Mouse (Mus musculus) limb, embryonic 13.5 days (tissue): ENCODE data around the gene Myh10. TPM values are rescaled to one million over a fixed set of nuclear protein-coding genes. Genes with fewer than 3 reads are reported as not detected.
A peak's percentile ranks its signal among the peaks of the same experiment; 100 is the strongest.

Experiments used
- ATAC-seq: fragments of 200-750 bp; cut with Nextera tagmentation; 2 replicates; pipeline ENCODE4 v1.8.0; 2017; ENCODE audit warnings: low read depth, moderate number of reproducible peaks, moderate TSS enrichment; ENCODE audit not compliant: low FRiP score
- H3K27ac ChIP-seq: fragments of 300-500 bp; sonication (generic); 2 replicates; pipeline ENCODE4 v1.5.1; 2015; ENCODE audit warnings: inconsistent platforms, mild to moderate bottlenecking, moderate library complexity
- H3K27me3 ChIP-seq: fragments of 300-500 bp; sonication (generic); 2 replicates; pipeline ENCODE4 v1.6.1; 2015; ENCODE audit warnings: mild to moderate bottlenecking, inconsistent platforms
- H3K36me3 ChIP-seq: fragments of 300-500 bp; sonication (generic); 2 replicates; pipeline ENCODE4 v1.6.1; 2015; ENCODE audit warnings: inconsistent platforms, mild to moderate bottlenecking, moderate library complexity
- H3K4me1 ChIP-seq: fragments of 300-500 bp; sonication (generic); 2 replicates; pipeline ENCODE4 v1.6.1; 2015; ENCODE audit warnings: inconsistent platforms
- H3K4me2 ChIP-seq: fragments of 300-500 bp; sonication (generic); replicated peaks from 2 replicates; pipeline ENCODE4 v1.6.1; 2015; ENCODE audit warnings: inconsistent platforms, mild to moderate bottlenecking, moderate library complexity
- H3K4me3 ChIP-seq: fragments of 300-500 bp; sonication (generic); 2 replicates; pipeline ENCODE4 v1.5.1; 2015; ENCODE audit warnings: moderate library complexity, mild to moderate bottlenecking, inconsistent platforms
- H3K9ac ChIP-seq: fragments of 300-500 bp; sonication (generic); 2 replicates; pipeline ENCODE4 v1.6.1; 2015; ENCODE audit warnings: mild to moderate bottlenecking, inconsistent platforms
- H3K9me3 ChIP-seq: fragments of 300-500 bp; sonication (generic); 2 replicates; pipeline ENCODE4 v1.6.1; 2016; ENCODE audit warnings: inconsistent platforms
- WGBS: fragments of 180-500 bp; shearing (Covaris S2); methylation state at CpG from one replicate; pipeline ENCODE4 v1.1.7; 2015; 5-methylcytosine and 5-hydroxymethylcytosine counted together
- polyA plus RNA-seq: library from polyadenylated mRNA; unstranded; fragments of >200 nt; fragmentation: Nextera tagmentation; extraction: Ambion mirVana; gene quantifications from 2 replicates; pipeline ENCODE4 v1.2.1, GENCODE M21; 2015

Myh10 gene
- polyA plus RNA-seq, 1 experiment from 2014 or later, result 159 TPM

- H3K4me3 ChIP-seq, result no peak overlapping the region
- H3K9me3 ChIP-seq, result no peaks in the 10 kb centered on the region
- no peak overlapping the region for H3K4me2 ChIP-seq
- no peak overlapping the region for H3K27ac ChIP-seq
- no peaks in the 10 kb centered on the region for H3K27me3 ChIP-seq
- peaks cover 25% of the 10 kb centered on the region for H3K4me1 ChIP-seq
- H3K9ac ChIP-seq, result no peak overlapping the region
- H3K36me3 ChIP-seq, result no peaks in the 10 kb centered on the region
- ATAC-seq, result no peak
- 43% methylated on average over 3 of the region's 3 CpGs for WGBS
Measured at GRCm38 (mm10) chr11:68674071-68674470, 17.3 kb upstream of the Myh10 start.

GRCm38 (mm10) chr11:68674643-68675042 lies 16.7 kb upstream of the Myh10 start:
- Histone ChIP-seq H3K27me3 (no peaks in the 10 kb centered on the region), H3K9ac (no peak overlapping the region), H3K36me3 (no peaks in the 10 kb centered on the region), H3K27ac (no peak overlapping the region), H3K4me1 (peaks cover 25% of the 10 kb centered on the region), H3K9me3 (no peaks in the 10 kb centered on the region), H3K4me2 (no peak overlapping the region), H3K4me3 (no peak overlapping the region)
- 71% methylated on average over 3 of the region's 3 CpGs for WGBS
- ATAC-seq, result no peak

DNA sequence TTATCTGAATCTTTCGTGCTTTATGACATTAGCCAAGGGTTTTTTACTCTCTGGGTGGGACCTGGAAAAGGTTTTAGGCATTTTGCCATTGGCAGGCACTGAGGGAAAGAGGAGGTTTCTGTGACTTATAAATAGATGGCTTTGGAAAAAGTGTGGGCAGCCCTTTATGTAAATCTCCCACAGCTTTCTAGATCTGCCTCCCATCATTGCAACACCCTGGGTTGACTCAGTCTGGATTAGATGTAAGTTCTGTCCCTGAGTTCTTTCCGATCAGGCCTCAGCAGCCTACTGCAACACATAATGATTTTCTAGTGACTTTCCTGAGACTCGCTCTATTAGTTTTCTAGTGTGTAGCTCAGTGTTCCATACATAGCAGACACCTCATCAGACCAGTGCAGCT lies 16.1 kb upstream of the Myh10 start:
- 69% methylated on average over 3 of the region's 3 CpGs for WGBS
- Histone ChIP-seq H3K9ac (no peak overlapping the region), H3K36me3 (no peaks in the 10 kb centered on the region), H3K27ac (peak overlapping the region; percentile 24; the same call in 1 of the 2 replicates), H3K4me1 (peaks cover 25% of the 10 kb centered on the region), H3K9me3 (no peaks in the 10 kb centered on the region), H3K4me2 (no peak overlapping the region), H3K4me3 (no peak overlapping the region), H3K27me3 (no peaks in the 10 kb centered on the region)
- no peak for ATAC-seq

DNA sequence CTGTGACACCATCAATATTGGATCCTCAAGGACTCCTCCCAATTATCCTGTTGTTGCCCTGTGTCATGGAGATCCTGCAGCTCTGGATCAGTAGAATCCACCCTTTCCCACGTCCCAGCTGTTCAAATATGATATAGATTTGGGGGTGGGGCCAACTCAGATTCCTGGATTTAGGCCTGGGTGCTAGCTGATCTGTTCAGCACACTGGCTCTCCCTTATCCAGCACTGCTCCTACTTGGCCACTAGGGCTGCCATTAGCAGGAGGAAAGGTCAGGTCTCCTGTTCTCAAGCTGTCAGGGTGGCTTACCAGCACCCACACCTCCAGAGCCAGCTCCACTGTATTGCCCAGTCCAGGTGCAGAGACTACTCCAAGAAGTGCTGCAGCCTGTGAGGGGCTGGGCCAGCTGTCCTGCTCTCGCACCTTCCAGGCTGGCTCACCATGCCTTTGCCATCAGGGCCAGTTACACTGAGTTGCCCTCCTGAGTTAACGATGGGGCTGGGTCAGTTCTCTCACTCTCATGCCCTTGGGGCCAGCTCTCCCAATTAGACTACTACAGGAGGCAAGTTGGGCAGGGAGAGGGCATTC lies 10.0 kb upstream of the Myh10 start:
- H3K4me1 ChIP-seq, result no peaks in the 10 kb centered on the region
- no peak overlapping the region for H3K9ac ChIP-seq
- no peaks in the 10 kb centered on the region for H3K27me3 ChIP-seq
- H3K36me3 ChIP-seq, result no peaks in the 10 kb centered on the region
- no peak overlapping the region for H3K4me3 ChIP-seq
- no peak overlapping the region for H3K27ac ChIP-seq
- no peaks in the 10 kb centered on the region for H3K9me3 ChIP-seq
- H3K4me2 ChIP-seq, result no peak overlapping the region
- WGBS, result 60% methylated on average over 3 of the region's 3 CpGs
- ATAC-seq, result no peak

- no peaks in the 10 kb centered on the region for H3K27me3 ChIP-seq
- ATAC-seq, result no peak
- 85% methylated on average over 8 of the region's 8 CpGs for WGBS
- no peaks in the 10 kb centered on the region for H3K9me3 ChIP-seq
- H3K27ac ChIP-seq, result no peak overlapping the region
- H3K9ac ChIP-seq, result no peak overlapping the region
- H3K36me3 ChIP-seq, result no peaks in the 10 kb centered on the region
- H3K4me3 ChIP-seq, result no peak overlapping the region
- H3K4me2 ChIP-seq, result no peak overlapping the region
- H3K4me1 ChIP-seq, result no peaks in the 10 kb centered on the region
Measured at GRCm38 (mm10) chr11:68682136-68682806, 9.1 kb upstream of the Myh10 start.

- H3K4me3 ChIP-seq, result no peak overlapping the region
- ATAC-seq, result no peak
- H3K9me3 ChIP-seq, result no peaks in the 10 kb centered on the region
- WGBS, result 88% methylated on average over 5 of the region's 5 CpGs
- H3K4me1 ChIP-seq, result 0 out of 2 replicates have a peak, but pooled peaks cover 6% of the 10 kb centered on the region
- no peaks in the 10 kb centered on the region for H3K27me3 ChIP-seq
- no peak overlapping the region for H3K4me2 ChIP-seq
- no peak overlapping the region for H3K27ac ChIP-seq
- H3K9ac ChIP-seq, result no peak overlapping the region
- H3K36me3 ChIP-seq, result no peaks in the 10 kb centered on the region
Measured at GRCm38 (mm10) chr11:68686001-68686400, 5.4 kb upstream of the Myh10 start.

DNA sequence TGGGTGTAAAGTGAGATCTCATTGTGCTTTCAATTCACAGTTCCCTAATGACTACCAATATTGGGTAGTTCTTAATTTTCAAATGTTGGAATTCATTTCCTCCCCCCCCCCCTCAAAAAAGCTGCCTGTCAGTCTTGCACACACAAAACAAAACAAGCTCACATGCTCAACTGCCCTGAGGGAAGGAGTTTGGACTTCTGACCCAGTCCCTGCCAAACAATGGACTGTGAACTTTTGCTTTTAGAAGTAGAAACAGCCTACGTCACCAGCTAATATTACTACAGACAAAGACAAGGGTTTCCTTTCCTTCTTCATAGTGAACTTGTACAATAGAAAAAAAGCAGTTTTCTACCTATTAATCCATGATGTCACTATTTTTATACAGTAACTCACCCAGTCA lies 2.1 kb upstream of the Myh10 start:
- H3K4me1 ChIP-seq, result peaks cover 14% of the 10 kb centered on the region
- no peaks in the 10 kb centered on the region for H3K9me3 ChIP-seq
- no peak overlapping the region for H3K27ac ChIP-seq
- H3K4me3 ChIP-seq, result no peak overlapping the region
- 75% methylated on average over 1 of the region's 1 CpGs for WGBS
- H3K9ac ChIP-seq, result no peak overlapping the region
- H3K27me3 ChIP-seq, result no peaks in the 10 kb centered on the region
- H3K4me2 ChIP-seq, result no peak overlapping the region
- no peaks in the 10 kb centered on the region for H3K36me3 ChIP-seq
- no peak for ATAC-seq

DNA sequence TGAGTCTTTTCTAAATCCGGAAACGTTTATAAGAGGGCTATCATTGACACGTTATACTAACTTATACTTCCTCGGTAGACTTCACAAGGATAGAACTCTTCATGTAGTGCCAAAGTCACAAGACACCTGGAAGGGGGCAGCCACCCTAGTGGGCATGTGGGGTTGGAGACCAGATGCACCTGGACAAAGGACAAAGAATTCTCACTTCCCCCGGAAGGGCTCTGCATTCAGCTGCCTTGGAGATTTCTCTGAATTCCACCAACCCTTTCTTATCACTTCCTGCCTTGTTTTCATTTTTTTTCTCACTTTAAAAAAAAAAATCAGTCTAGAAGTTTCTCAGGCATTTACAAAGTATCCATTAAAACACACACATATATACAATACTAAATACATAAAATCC lies 894 bp upstream of the Myh10 start:
- Histone ChIP-seq H3K4me3 (no peak overlapping the region), H3K4me2 (no peak overlapping the region), H3K4me1 (peaks cover 22% of the 10 kb centered on the region), H3K9me3 (no peaks in the 10 kb centered on the region), H3K36me3 (no peaks in the 10 kb centered on the region), H3K27me3 (no peaks in the 10 kb centered on the region), H3K9ac (no peak overlapping the region), H3K27ac (no peak overlapping the region)
- WGBS, result 66% methylated on average over 5 of the region's 5 CpGs
- ATAC-seq, result no peak

- no peak; the same call in 1 of the 2 replicates for ATAC-seq
- Histone ChIP-seq H3K27me3 (no peaks in the 10 kb centered on the region), H3K4me2 (peak overlapping the region; percentile 80), H3K36me3 (no peaks in the 10 kb centered on the region), H3K9ac (peak overlapping the region; percentile 94), H3K27ac (peak overlapping the region; percentile 97), H3K9me3 (no peaks in the 10 kb centered on the region), H3K4me3 (peak overlapping the region; percentile 74), H3K4me1 (peaks cover 26% of the 10 kb centered on the region)
- WGBS, result under 1% methylated on average over 34 of the region's 34 CpGs
Measured at GRCm38 (mm10) chr11:68692010-68692692, 792 bp downstream of the Myh10 start.

- peak overlapping the region; percentile 97 for H3K27ac ChIP-seq
- WGBS, result under 1% methylated on average over 43 of the region's 43 CpGs
- peak overlapping the region; percentile 94 for H3K9ac ChIP-seq
- peaks cover 28% of the 10 kb centered on the region for H3K4me1 ChIP-seq
- no peak for ATAC-seq
- no peaks in the 10 kb centered on the region for H3K36me3 ChIP-seq
- peak overlapping the region; percentile 74 for H3K4me3 ChIP-seq
- no peaks in the 10 kb centered on the region for H3K9me3 ChIP-seq
- H3K27me3 ChIP-seq, result no peaks in the 10 kb centered on the region
- peak overlapping the region; percentile 80 for H3K4me2 ChIP-seq
Measured at GRCm38 (mm10) chr11:68692693-68693446, 1.5 kb downstream of the Myh10 start.

GRCm38 (mm10) chr11:68693447-68694040 lies 2.2 kb downstream of the Myh10 start:
- Histone ChIP-seq H3K27me3 (no peaks in the 10 kb centered on the region), H3K9me3 (no peaks in the 10 kb centered on the region), H3K27ac (peak overlapping the region; percentile 97; the same call in 1 of the 2 replicates), H3K9ac (peak overlapping the region; percentile 94), H3K4me2 (peak overlapping the region; percentile 80), H3K4me1 (peaks cover 30% of the 10 kb centered on the region), H3K36me3 (no peaks in the 10 kb centered on the region), H3K4me3 (peak overlapping the region; percentile 74)
- WGBS, result 18% methylated on average over 10 of the region's 10 CpGs
- no peak for ATAC-seq
